Mouse (Mus musculus): Measurements from ENCODE around the gene Arl4a. TPM values are rescaled to one million over a fixed set of nuclear protein-coding genes. Genes with fewer than 3 reads are reported as not detected.

The Arl4a gene
- polyA plus RNA-seq (2012; rRNA removed) (22.6 and 39.5 TPM in 2 replicates), polyA plus RNA-seq (2014; fragmentation: Nextera tagmentation; extraction: Ambion mirVana) (83.6 and 91.3 TPM in 2 replicates)

DNA sequence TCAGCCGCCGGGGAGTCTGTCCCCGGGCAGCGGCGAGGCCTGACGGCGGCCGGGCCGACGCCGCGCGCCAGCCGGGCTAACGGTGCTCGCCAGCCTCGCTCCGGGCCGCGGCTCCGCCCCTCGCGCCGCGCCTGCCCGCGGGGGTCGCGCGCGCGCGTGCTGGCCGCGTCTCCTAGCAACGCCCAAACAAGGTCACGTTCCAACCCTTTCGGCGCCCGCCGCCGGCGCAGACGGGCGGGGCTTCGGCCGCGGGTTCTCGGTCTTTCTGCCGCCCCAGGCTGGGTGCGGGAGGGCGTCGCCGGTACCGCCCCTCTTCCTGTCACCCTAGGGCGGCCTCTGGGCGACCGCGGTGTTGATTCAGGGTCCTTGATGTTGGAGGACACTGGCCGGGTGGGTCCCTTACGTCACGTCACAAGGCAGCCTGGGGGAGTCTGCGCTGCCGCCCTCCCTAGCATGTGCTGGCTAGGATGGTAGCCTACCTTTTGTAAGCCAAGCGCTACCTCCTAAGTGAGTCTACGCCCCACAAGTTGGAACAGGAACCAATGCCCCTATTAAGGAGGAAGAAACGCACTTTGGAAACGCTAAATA, at the start of gene Arl4a:
Gene Arl4a (minus strand): TSS at position 150 of the 588 bp plus-strand sequence.
- under 1% methylated on average over 67 of the region's 68 CpGs for WGBS (ENCODE audit: insufficient replicate concordance)
- TF ChIP-seq CTCF (IDR thresholded peaks at IDR 0.05; ENCODE audit: low read depth) (no peak), EP300 (IDR thresholded peaks at IDR 0.05; ENCODE audit: low read depth) (no peak)
- H3K4me1 ChIP-seq (replicated peaks; ENCODE audit: control insufficient read depth in 2 of 2, insufficient read depth in 2 of 2, low read length in 1 of 2), result peaks cover 0 to 8% of the 10 kb centered on the region in 2 experiments; a peak in 3 of 4 replicates
- peaks cover 12% of the 10 kb centered on the region for H3K36me3 ChIP-seq (replicated peaks; ENCODE audit: control insufficient read depth, insufficient read depth, low read depth)
- DNase-seq (ENCODE audit: low read depth in 3 of 3, low spot score in 3 of 3) (peak; percentile 87 to 90 (median 88)), ATAC-seq (ENCODE audit: insufficient read depth) (peak; percentile 82)
- H3K9me3 ChIP-seq (ENCODE audit: control insufficient read depth, low read length), result no peaks in the 10 kb centered on the region
- H3K4me2 ChIP-seq (ENCODE audit: low read depth), result peak within 1 kb of the TSS; percentile 82
- peak within 1 kb of the TSS; percentile 99 for H3K9ac ChIP-seq (replicated peaks)
- no peaks in the 10 kb centered on the region for H3K27me3 ChIP-seq (ENCODE audit: control insufficient read depth, insufficient read depth, low read length)
- peak within 1 kb of the TSS; percentile 81 to 82 for H3K4me3 ChIP-seq (ENCODE audit: insufficient read depth in 1 of 2, low read depth in 2 of 2, low read length in 2 of 2)
- peak within 1 kb of the TSS; percentile 94 for H3K27ac ChIP-seq

DNA sequence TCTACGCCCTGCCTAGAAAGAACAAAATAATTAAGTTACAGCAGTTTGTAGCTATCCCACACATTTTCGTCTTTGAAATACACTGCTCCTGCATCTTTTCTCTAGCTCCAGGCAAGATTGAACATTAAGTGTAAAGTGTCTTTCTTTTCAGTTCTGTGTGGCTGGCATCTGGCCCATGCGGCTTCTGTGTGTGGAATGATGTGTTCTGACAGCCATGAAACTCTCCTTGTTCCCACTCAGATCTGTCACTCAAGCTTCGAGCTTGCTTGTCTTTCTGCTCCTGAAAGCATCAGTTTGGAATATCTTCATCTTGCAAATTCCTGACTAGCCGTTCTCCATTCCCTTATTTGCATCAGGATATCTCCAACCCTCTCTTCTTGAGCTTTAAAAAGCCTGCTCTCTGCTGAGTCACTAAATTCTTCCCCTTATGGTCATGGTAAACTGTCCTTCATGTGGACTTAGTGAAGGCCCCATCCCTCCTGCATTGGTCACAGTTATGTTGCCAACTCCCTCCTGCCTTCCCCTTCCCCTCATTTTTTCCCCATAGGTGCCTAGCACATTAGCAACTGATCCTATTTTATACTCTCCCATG, 48.0 kb upstream of the Arl4a start:
- Histone ChIP-seq H3K36me3 (replicated peaks; ENCODE audit: control insufficient read depth, insufficient read depth, low read depth) (no peaks in the 10 kb centered on the region), H3K9me3 (ENCODE audit: control insufficient read depth, low read length) (no peaks in the 10 kb centered on the region), H3K27me3 (ENCODE audit: control insufficient read depth, insufficient read depth, low read length) (no peaks in the 10 kb centered on the region), H3K4me3 (ENCODE audit: insufficient read depth in 1 of 2, low read depth in 2 of 2, low read length in 2 of 2) (no peak overlapping the region), H3K9ac (replicated peaks) (no peak overlapping the region), H3K4me2 (ENCODE audit: low read depth) (no peak overlapping the region), H3K27ac (no peak overlapping the region), H3K4me1 (replicated peaks; ENCODE audit: control insufficient read depth in 2 of 2, insufficient read depth in 2 of 2, low read length in 1 of 2) (no peaks in the 10 kb centered on the region)
- WGBS (ENCODE audit: insufficient replicate concordance), result 57% methylated on average over 5 of the region's 5 CpGs
- TF ChIP-seq EP300 (IDR thresholded peaks at IDR 0.05; ENCODE audit: low read depth), result no peak
- TF ChIP-seq CTCF (IDR thresholded peaks at IDR 0.05; ENCODE audit: low read depth), result no peak
- ATAC-seq (ENCODE audit: insufficient read depth) (no peak), DNase-seq (ENCODE audit: low read depth in 3 of 3, low spot score in 3 of 3) (no peak)

DNA sequence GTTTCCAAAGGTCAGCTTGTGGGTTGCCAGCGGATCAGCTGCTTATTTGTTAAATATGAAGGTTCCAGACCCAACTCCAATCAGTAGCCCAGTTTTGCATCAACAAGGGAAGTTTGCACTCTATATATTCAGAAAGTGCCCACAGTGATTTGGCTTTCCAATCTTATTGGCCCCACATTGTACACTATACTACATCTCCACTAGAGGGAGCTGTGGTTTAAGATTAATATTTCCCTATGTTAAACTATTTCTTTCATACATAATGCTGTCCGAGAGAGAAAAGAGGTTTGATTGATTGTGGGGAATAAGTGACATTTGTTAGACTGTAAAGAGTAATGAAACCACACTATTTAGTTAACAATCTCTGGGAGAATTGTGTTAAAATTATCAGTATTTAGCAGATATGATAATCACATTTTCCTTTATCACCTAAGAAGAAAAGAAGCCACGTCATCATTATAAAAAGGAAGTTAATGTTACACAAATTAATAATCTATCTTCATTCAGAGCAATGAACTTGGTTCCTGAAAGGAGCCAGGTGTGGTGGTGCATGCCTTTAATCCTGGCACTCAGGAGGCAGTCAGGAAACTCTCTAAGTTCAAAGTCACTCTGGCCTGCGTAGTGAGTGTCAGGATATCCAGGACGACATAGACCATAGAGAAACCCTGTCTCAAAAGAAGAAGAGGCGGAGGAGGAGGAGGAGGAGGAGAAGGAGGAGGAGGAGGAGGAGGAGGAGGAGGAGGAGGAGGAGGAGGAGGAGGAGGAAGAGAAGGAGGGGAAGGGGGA, 44.8 kb upstream of the Arl4a start:
- TF ChIP-seq EP300 (IDR thresholded peaks at IDR 0.05; ENCODE audit: low read depth) (no peak), CTCF (IDR thresholded peaks at IDR 0.05; ENCODE audit: low read depth) (peak; percentile 50; the same call in 1 of the 2 replicates)
- Histone ChIP-seq H3K4me2 (ENCODE audit: low read depth) (no peak overlapping the region), H3K27ac (no peak overlapping the region), H3K4me1 (replicated peaks; ENCODE audit: control insufficient read depth in 2 of 2, insufficient read depth in 2 of 2, low read length in 1 of 2) (no peaks in the 10 kb centered on the region), H3K36me3 (replicated peaks; ENCODE audit: control insufficient read depth, insufficient read depth, low read depth) (no peaks in the 10 kb centered on the region), H3K9ac (replicated peaks) (no peak overlapping the region), H3K27me3 (ENCODE audit: control insufficient read depth, insufficient read depth, low read length) (no peaks in the 10 kb centered on the region), H3K4me3 (ENCODE audit: insufficient read depth in 1 of 2, low read depth in 2 of 2, low read length in 2 of 2) (no peak overlapping the region), H3K9me3 (ENCODE audit: control insufficient read depth, low read length) (no peaks in the 10 kb centered on the region)
- no peak for DNase-seq (ENCODE audit: low read depth in 3 of 3, low spot score in 3 of 3)
- WGBS (ENCODE audit: insufficient replicate concordance), result 21% methylated on average over 5 of the region's 6 CpGs
- ATAC-seq (ENCODE audit: insufficient read depth), result no peak

DNA sequence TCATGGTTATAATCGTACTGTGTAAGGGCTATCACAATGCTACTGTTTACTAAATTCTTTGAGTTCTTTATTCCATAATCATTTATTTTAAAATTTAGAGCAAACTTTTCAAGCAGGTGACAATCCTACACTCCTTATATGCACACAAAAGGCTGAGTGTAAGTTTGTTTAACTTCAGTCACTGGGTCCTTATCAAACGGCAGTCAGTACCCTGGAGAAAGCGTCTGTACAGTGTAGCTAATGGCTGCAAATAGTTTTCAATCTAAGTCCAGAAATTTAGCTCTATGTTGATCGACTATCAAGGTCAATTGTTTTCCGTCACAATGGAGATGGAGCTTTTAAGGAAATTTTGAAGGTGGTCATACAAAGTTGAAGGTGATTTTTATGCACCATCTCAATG, 44.2 kb upstream of the Arl4a start:
- WGBS (ENCODE audit: insufficient replicate concordance), result 48% methylated on average over 5 of the region's 5 CpGs
- no peak overlapping the region for H3K4me2 ChIP-seq (ENCODE audit: low read depth)
- no peak for DNase-seq (ENCODE audit: low read depth in 3 of 3, low spot score in 3 of 3)
- no peaks in the 10 kb centered on the region for H3K27me3 ChIP-seq (ENCODE audit: control insufficient read depth, insufficient read depth, low read length)
- TF ChIP-seq EP300 (IDR thresholded peaks at IDR 0.05; ENCODE audit: low read depth) (no peak), CTCF (IDR thresholded peaks at IDR 0.05; ENCODE audit: low read depth) (no peak)
- H3K36me3 ChIP-seq (replicated peaks; ENCODE audit: control insufficient read depth, insufficient read depth, low read depth), result no peaks in the 10 kb centered on the region
- no peaks in the 10 kb centered on the region for H3K4me1 ChIP-seq (replicated peaks; ENCODE audit: control insufficient read depth in 2 of 2, insufficient read depth in 2 of 2, low read length in 1 of 2)
- ATAC-seq (ENCODE audit: insufficient read depth), result no peak
- H3K27ac ChIP-seq, result no peak overlapping the region
- H3K4me3 ChIP-seq (ENCODE audit: insufficient read depth in 1 of 2, low read depth in 2 of 2, low read length in 2 of 2), result no peak overlapping the region
- no peak overlapping the region for H3K9ac ChIP-seq (replicated peaks)
- H3K9me3 ChIP-seq (ENCODE audit: control insufficient read depth, low read length), result no peaks in the 10 kb centered on the region

DNA sequence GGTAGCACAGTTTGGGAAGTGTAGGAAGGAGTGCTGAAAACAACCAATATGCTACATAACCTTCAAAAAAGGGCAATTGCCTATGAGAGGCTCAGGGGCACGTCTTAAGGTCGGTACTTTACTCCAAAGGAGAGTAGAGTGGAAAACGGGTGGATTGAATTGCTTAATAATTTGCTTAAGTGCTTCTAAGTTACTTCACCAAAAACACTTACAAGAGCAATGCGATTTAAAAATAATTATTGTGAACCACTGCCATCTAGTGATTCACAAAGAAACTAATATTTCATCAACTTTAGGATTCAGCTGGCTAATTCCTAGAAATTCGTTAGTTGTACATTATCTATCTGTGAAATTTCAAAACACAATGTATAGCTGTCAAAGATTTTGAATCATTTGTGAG, 35.8 kb upstream of the Arl4a start:
- no peak overlapping the region for H3K4me2 ChIP-seq (ENCODE audit: low read depth)
- no peaks in the 10 kb centered on the region for H3K27me3 ChIP-seq (ENCODE audit: control insufficient read depth, insufficient read depth, low read length)
- H3K36me3 ChIP-seq (replicated peaks; ENCODE audit: control insufficient read depth, insufficient read depth, low read depth), result no peaks in the 10 kb centered on the region
- H3K27ac ChIP-seq, result no peak overlapping the region
- H3K9ac ChIP-seq (replicated peaks), result no peak overlapping the region
- no peaks in the 10 kb centered on the region for H3K4me1 ChIP-seq (replicated peaks; ENCODE audit: control insufficient read depth in 2 of 2, insufficient read depth in 2 of 2, low read length in 1 of 2)
- TF ChIP-seq CTCF (IDR thresholded peaks at IDR 0.05; ENCODE audit: low read depth) (no peak), EP300 (IDR thresholded peaks at IDR 0.05; ENCODE audit: low read depth) (no peak)
- WGBS (ENCODE audit: insufficient replicate concordance), result 46% methylated on average over 5 of the region's 5 CpGs
- no peak for ATAC-seq (ENCODE audit: insufficient read depth)
- no peaks in the 10 kb centered on the region for H3K9me3 ChIP-seq (ENCODE audit: control insufficient read depth, low read length)
- no peak overlapping the region for H3K4me3 ChIP-seq (ENCODE audit: insufficient read depth in 1 of 2, low read depth in 2 of 2, low read length in 2 of 2)
- no peak for DNase-seq (ENCODE audit: low read depth in 3 of 3, low spot score in 3 of 3)

Data from liver, embryonic 14.5 days (tissue).